Mouse (Mus musculus): ENCODE results near the gene Rassf5. TPM values are rescaled to one million over a fixed set of nuclear protein-coding genes. Genes with fewer than 3 reads are reported as not detected.

Rassf5 gene
- polyA plus RNA-seq, 1 experiment from 2014 or later = 7.5 TPM

DNA sequence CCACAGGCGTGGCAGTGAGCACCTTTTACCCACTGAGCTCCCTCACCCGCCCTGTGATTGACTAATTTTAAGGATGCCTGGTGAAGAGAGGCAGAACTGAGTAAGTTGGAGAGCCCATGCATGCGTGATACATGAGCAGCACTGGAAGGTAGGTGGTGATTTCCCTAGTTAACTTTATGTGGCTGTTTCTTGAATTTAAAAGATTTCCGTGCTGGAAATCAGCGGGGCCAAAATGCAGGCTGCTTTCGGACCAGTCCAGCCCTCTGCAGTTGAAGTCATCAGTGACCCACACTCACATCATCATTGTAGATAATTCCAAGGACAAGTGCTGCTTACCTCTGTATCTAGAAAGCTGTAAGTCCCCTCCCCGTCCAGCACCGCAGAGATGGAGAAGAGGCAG is 69.2 kb downstream of the Rassf5 start:
- 91% methylated on average over 8 of the region's 8 CpGs for WGBS

GRCm38 (mm10) chr1:131175189-131175588 is 69.9 kb downstream of the Rassf5 start:
- H3K4me2 ChIP-seq (replicated peaks; ENCODE audit: low read depth, low read length) = no peak overlapping the region
- ATAC-seq (no peak), DNase-seq (ENCODE audit: low spot score) (no peak)
- 95% methylated on average over 1 of the region's 1 CpGs for WGBS
- H3K9me3 ChIP-seq (ENCODE audit: low read length) = no peaks in the 10 kb centered on the region
- no peak overlapping the region for H3K27ac ChIP-seq (ENCODE audit: low read length)
- peaks cover 31% of the 10 kb centered on the region for H3K36me3 ChIP-seq (ENCODE audit: insufficient read depth, low read length)
- TF ChIP-seq EP300 (IDR thresholded peaks at IDR 0.05) (no peak), CTCF (IDR thresholded peaks at IDR 0.05) (no peak)
- H3K27me3 ChIP-seq (replicated peaks; ENCODE audit: insufficient read depth, low read length) = no peaks in the 10 kb centered on the region
- H3K9ac ChIP-seq (replicated peaks; ENCODE audit: low read depth) = no peak overlapping the region
- no peaks in the 10 kb centered on the region for H3K4me1 ChIP-seq (ENCODE audit: insufficient read depth, low read depth, low read length)
- no peak overlapping the region for H3K4me3 ChIP-seq (ENCODE audit: low read depth, low read length)

More for the DNA sequence above, 69.2 kb downstream of the Rassf5 start:
- Histone ChIP-seq H3K27me3 (replicated peaks; ENCODE audit: insufficient read depth, low read length) (no peaks in the 10 kb centered on the region), H3K4me3 (ENCODE audit: low read depth, low read length) (no peak overlapping the region), H3K4me2 (replicated peaks; ENCODE audit: low read depth, low read length) (no peak overlapping the region), H3K27ac (ENCODE audit: low read length) (no peak overlapping the region), H3K4me1 (ENCODE audit: insufficient read depth, low read depth, low read length) (no peaks in the 10 kb centered on the region), H3K36me3 (ENCODE audit: insufficient read depth, low read length) (peaks cover 29% of the 10 kb centered on the region), H3K9me3 (ENCODE audit: low read length) (no peaks in the 10 kb centered on the region), H3K9ac (replicated peaks; ENCODE audit: low read depth) (no peak overlapping the region)
- TF ChIP-seq CTCF (IDR thresholded peaks at IDR 0.05) (no peak), EP300 (IDR thresholded peaks at IDR 0.05) (no peak)
- ATAC-seq (no peak), DNase-seq (ENCODE audit: low spot score) (no peak)

GRCm38 (mm10) chr1:131174299-131174861 is 70.7 kb downstream of the Rassf5 start:
- TF ChIP-seq CTCF (IDR thresholded peaks at IDR 0.05) = no peak
- no peak for TF ChIP-seq EP300 (IDR thresholded peaks at IDR 0.05)
- DNase-seq (ENCODE audit: low spot score) (no peak), ATAC-seq (no peak)
- Histone ChIP-seq H3K36me3 (ENCODE audit: insufficient read depth, low read length) (peaks cover 39% of the 10 kb centered on the region), H3K4me1 (ENCODE audit: insufficient read depth, low read depth, low read length) (no peaks in the 10 kb centered on the region), H3K27me3 (replicated peaks; ENCODE audit: insufficient read depth, low read length) (no peaks in the 10 kb centered on the region), H3K27ac (ENCODE audit: low read length) (no peak overlapping the region), H3K9ac (replicated peaks; ENCODE audit: low read depth) (no peak overlapping the region), H3K9me3 (ENCODE audit: low read length) (no peaks in the 10 kb centered on the region), H3K4me2 (replicated peaks; ENCODE audit: low read depth, low read length) (no peak overlapping the region), H3K4me3 (ENCODE audit: low read depth, low read length) (no peak overlapping the region)
- WGBS = 78% methylated on average over 12 of the region's 12 CpGs

- Histone ChIP-seq H3K4me1 (ENCODE audit: insufficient read depth, low read depth, low read length) (no peaks in the 10 kb centered on the region), H3K27me3 (replicated peaks; ENCODE audit: insufficient read depth, low read length) (no peaks in the 10 kb centered on the region), H3K4me3 (ENCODE audit: low read depth, low read length) (no peak overlapping the region), H3K36me3 (ENCODE audit: insufficient read depth, low read length) (peaks cover 40% of the 10 kb centered on the region), H3K9me3 (ENCODE audit: low read length) (no peaks in the 10 kb centered on the region), H3K9ac (replicated peaks; ENCODE audit: low read depth) (no peak overlapping the region), H3K27ac (ENCODE audit: low read length) (no peak overlapping the region), H3K4me2 (replicated peaks; ENCODE audit: low read depth, low read length) (no peak overlapping the region)
- WGBS = 53% methylated on average over 6 of the region's 6 CpGs
- DNase-seq (ENCODE audit: low spot score) (no peak), ATAC-seq (no peak)
- TF ChIP-seq CTCF (IDR thresholded peaks at IDR 0.05) = no peak
- no peak for TF ChIP-seq EP300 (IDR thresholded peaks at IDR 0.05)
Observed at GRCm38 (mm10) chr1:131173809-131174208, 71.2 kb downstream of the Rassf5 start.

- Histone ChIP-seq H3K4me2 (replicated peaks; ENCODE audit: low read depth, low read length) (no peak overlapping the region), H3K36me3 (ENCODE audit: insufficient read depth, low read length) (peaks cover 47% of the 10 kb centered on the region), H3K9me3 (ENCODE audit: low read length) (no peaks in the 10 kb centered on the region), H3K27ac (ENCODE audit: low read length) (no peak overlapping the region; the same call in 1 of the 2 replicates), H3K9ac (replicated peaks; ENCODE audit: low read depth) (no peak overlapping the region), H3K27me3 (replicated peaks; ENCODE audit: insufficient read depth, low read length) (no peaks in the 10 kb centered on the region), H3K4me3 (ENCODE audit: low read depth, low read length) (no peak overlapping the region), H3K4me1 (ENCODE audit: insufficient read depth, low read depth, low read length) (no peaks in the 10 kb centered on the region)
- WGBS = 72% methylated on average over 7 of the region's 7 CpGs
- DNase-seq (ENCODE audit: low spot score) (peak; percentile 31), ATAC-seq (peak; percentile 76)
- TF ChIP-seq EP300 (IDR thresholded peaks at IDR 0.05) = no peak; the same call in 1 of the 2 replicates
- TF ChIP-seq CTCF (IDR thresholded peaks at IDR 0.05) = no peak
Observed at GRCm38 (mm10) chr1:131173001-131173400, 72.1 kb downstream of the Rassf5 start.

- TF ChIP-seq EP300 (IDR thresholded peaks at IDR 0.05) (no peak), CTCF (IDR thresholded peaks at IDR 0.05) (no peak)
- Histone ChIP-seq H3K9me3 (ENCODE audit: low read length) (no peaks in the 10 kb centered on the region), H3K4me2 (replicated peaks; ENCODE audit: low read depth, low read length) (no peak overlapping the region), H3K27me3 (replicated peaks; ENCODE audit: insufficient read depth, low read length) (no peaks in the 10 kb centered on the region), H3K4me3 (ENCODE audit: low read depth, low read length) (no peak overlapping the region), H3K4me1 (ENCODE audit: insufficient read depth, low read depth, low read length) (no peaks in the 10 kb centered on the region), H3K36me3 (ENCODE audit: insufficient read depth, low read length) (peaks cover 52% of the 10 kb centered on the region), H3K9ac (replicated peaks; ENCODE audit: low read depth) (no peak overlapping the region), H3K27ac (ENCODE audit: low read length) (no peak overlapping the region)
- WGBS = 96% methylated on average over 10 of the region's 10 CpGs
- ATAC-seq (no peak), DNase-seq (ENCODE audit: low spot score) (no peak)
Observed at GRCm38 (mm10) chr1:131167612-131168011, 77.4 kb downstream of the Rassf5 start.

GRCm38 (mm10) chr1:131164427-131164826 is 80.6 kb downstream of the Rassf5 start:
- ATAC-seq = no peak
- TF ChIP-seq CTCF (IDR thresholded peaks at IDR 0.05) (no peak), EP300 (IDR thresholded peaks at IDR 0.05) (no peak)
- Histone ChIP-seq H3K4me2 (replicated peaks; ENCODE audit: low read depth, low read length) (no peak overlapping the region), H3K4me1 (ENCODE audit: insufficient read depth, low read depth, low read length) (no peaks in the 10 kb centered on the region), H3K4me3 (ENCODE audit: low read depth, low read length) (no peak overlapping the region), H3K9ac (replicated peaks; ENCODE audit: low read depth) (no peak overlapping the region), H3K27ac (ENCODE audit: low read length) (no peak overlapping the region), H3K36me3 (ENCODE audit: insufficient read depth, low read length) (peaks cover 38% of the 10 kb centered on the region), H3K27me3 (replicated peaks; ENCODE audit: insufficient read depth, low read length) (no peaks in the 10 kb centered on the region), H3K9me3 (ENCODE audit: low read length) (no peaks in the 10 kb centered on the region)
- WGBS = 80% methylated on average over 6 of the region's 6 CpGs
- DNase-seq (ENCODE audit: low spot score) = no peak

Measured in lung, postnatal 0 days (tissue).